In the genomic region with DNA sequence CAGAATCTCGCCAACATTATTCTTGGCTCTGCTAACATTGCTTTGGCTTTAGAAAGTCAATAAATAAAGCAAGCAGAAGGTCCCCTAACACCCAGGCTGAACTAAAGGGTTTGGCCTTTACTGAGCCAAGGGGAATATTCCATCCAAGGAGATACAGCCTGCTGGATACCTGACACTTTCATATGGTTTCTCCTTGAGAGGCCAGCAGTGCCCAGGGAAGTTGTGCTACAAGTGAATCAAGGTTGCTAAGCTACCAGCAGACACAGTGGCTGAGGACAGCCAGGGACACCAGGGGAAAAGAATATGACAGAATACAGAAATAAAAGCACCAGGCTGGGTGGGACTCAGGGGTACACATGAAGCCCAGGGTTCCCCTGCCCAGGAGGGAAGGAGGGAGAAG, we compare ENCODE assay signal across 14 mouse cellular contexts.
DNase-seq lines count a peak whose midpoint lies in the region; ATAC-seq and TF ChIP-seq lines count a peak whose summit lies in the region.
"Had no signal": no experiment of that assay in that cellular context is flagged by ENCODE, and none has a peak within 500 bp of the region (broad histone marks: within the 10 kb centered on the region; RNA-seq: fewer than 3 reads in every experiment).

No protein-coding gene starts in this region.

- H3K27ac ChIP-seq in heart, adult 2 months, result peak overlapping the region; percentile 52
- 0 out of 2 replicates have a peak overlapping the region, but pooled peaks have one; percentile 35 for H3K27ac ChIP-seq in embryonic facial prominence, embryonic 10.5 days (replicated peaks)
- H3K27ac ChIP-seq in heart, embryonic 16.5 days (ENCODE audit: low read length), result 0 out of 2 replicates have a peak overlapping the region, but pooled peaks have one; percentile 12
- H3K27ac ChIP-seq: midbrain, embryonic 12.5 days had no signal

- H3K9me3 ChIP-seq in embryonic facial prominence, embryonic 10.5 days, result no peaks in the 10 kb centered on the region
- peaks cover 4% of the 10 kb centered on the region; the same call in 1 of the 2 replicates for H3K9me3 ChIP-seq in heart, embryonic 16.5 days (replicated peaks; ENCODE audit: control insufficient read depth, low read length)
- H3K9me3 ChIP-seq: midbrain, embryonic 12.5 days had no signal

- H3K79me2 ChIP-seq in heart, adult 2 months (replicated peaks; ENCODE audit: control insufficient read depth, insufficient read depth, low read length), result peaks cover 2% of the 10 kb centered on the region; the same call in 1 of the 2 replicates

- intact Hi-C loops in heart, adult 2 months (cut with DNase I), result no loop called here

- no peaks in the 10 kb centered on the region for H3K27me3 ChIP-seq in heart, adult 2 months (ENCODE audit: control insufficient read depth, insufficient read depth, low read length)
- no peaks in the 10 kb centered on the region for H3K27me3 ChIP-seq in embryonic facial prominence, embryonic 10.5 days (replicated peaks; ENCODE audit: low read depth, poor library complexity, severe bottlenecking)
- no peaks in the 10 kb centered on the region for H3K27me3 ChIP-seq in heart, embryonic 16.5 days (ENCODE audit: control insufficient read depth, insufficient read depth, low read length)
- H3K27me3 ChIP-seq: midbrain, embryonic 12.5 days had no signal

- H3K4me1 ChIP-seq in heart, adult 2 months (ENCODE audit: control insufficient read depth, insufficient read depth, low read length), result peaks cover 31% of the 10 kb centered on the region
- H3K4me1 ChIP-seq in embryonic facial prominence, embryonic 10.5 days, result peaks cover 68% of the 10 kb centered on the region
- peaks cover 7% of the 10 kb centered on the region; the same call in 1 of the 2 replicates for H3K4me1 ChIP-seq in heart, embryonic 16.5 days (ENCODE audit: control insufficient read depth, insufficient read depth, low read length)

- TF ChIP-seq POLR2A in heart, adult 2 months (IDR thresholded peaks at IDR 0.05; ENCODE audit: insufficient read depth, low read depth, low read length), result no peak

- H3K4me2 ChIP-seq in heart, embryonic 16.5 days (ENCODE audit: low read depth, low read length), result no peak overlapping the region
- H3K4me2 ChIP-seq: midbrain, embryonic 12.5 days had no signal

- no peak for TF ChIP-seq EP300 in heart, adult 2 months (IDR thresholded peaks at IDR 0.05; ENCODE audit: insufficient read depth, low read depth, low read length)

- TF ChIP-seq CTCF in heart, adult 2 months (IDR thresholded peaks at IDR 0.05), result no peak

- ATAC-seq in heart, embryonic 16.5 days (replicated peaks; ENCODE audit: extremely low read depth, insufficient read depth, low FRiP score), result no peak

- no peak overlapping the region for H3K4me3 ChIP-seq in heart, adult 2 months
- H3K4me3 ChIP-seq in embryonic facial prominence, embryonic 10.5 days, result no peak overlapping the region
- H3K4me3 ChIP-seq in heart, embryonic 16.5 days (ENCODE audit: low read length), result no peak overlapping the region
- H3K4me3 ChIP-seq: midbrain, embryonic 12.5 days had no signal

- H3K9ac ChIP-seq in heart, adult 2 months (ENCODE audit: low read depth, low read length), result no peak overlapping the region
- no peak overlapping the region for H3K9ac ChIP-seq in heart, embryonic 16.5 days (ENCODE audit: low read length)
- H3K9ac ChIP-seq: midbrain, embryonic 12.5 days had no signal

- DNase-seq in heart, adult 2 months, result no peak
- DNase-seq in heart, postnatal 4 days, result no peak
- peak; percentile 29 for DNase-seq in NIH3T3 (ENCODE audit: low read depth)
- no peak for DNase-seq in embryonic facial prominence, embryonic 10.5 days (ENCODE audit: low spot score)
- no peak for DNase-seq in B cell, adult 2 months
- DNase-seq in lung, postnatal 25 days (ENCODE audit: low spot score), result no peak
- DNase-seq: cerebellum, adult 18-20 months; gastrocnemius, postnatal 14 days; kidney, postnatal 10 days; layer of hippocampus, postnatal 36 days; liver; spleen, adult 18-20 months had no signal

- H3K36me3 ChIP-seq in heart, adult 2 months (ENCODE audit: control insufficient read depth, insufficient read depth, low read length), result no peaks in the 10 kb centered on the region
- H3K36me3 ChIP-seq in embryonic facial prominence, embryonic 10.5 days (replicated peaks), result peaks cover 10% of the 10 kb centered on the region
- H3K36me3 ChIP-seq in heart, embryonic 16.5 days (ENCODE audit: control insufficient read depth, insufficient read depth), result peaks cover 2% of the 10 kb centered on the region; the same call in 1 of the 2 replicates
- H3K36me3 ChIP-seq: midbrain, embryonic 12.5 days had no signal

- WGBS in heart, adult 2 months, result 62% methylated on average over 1 of the region's 1 CpGs
- WGBS in embryonic facial prominence, embryonic 10.5 days, result 87% methylated on average over 1 of the region's 1 CpGs
- WGBS in heart, embryonic 16.5 days, result 70% methylated on average over 1 of the region's 1 CpGs
